Mouse (Mus musculus): ENCODE results near the gene Pja2.

DNA sequence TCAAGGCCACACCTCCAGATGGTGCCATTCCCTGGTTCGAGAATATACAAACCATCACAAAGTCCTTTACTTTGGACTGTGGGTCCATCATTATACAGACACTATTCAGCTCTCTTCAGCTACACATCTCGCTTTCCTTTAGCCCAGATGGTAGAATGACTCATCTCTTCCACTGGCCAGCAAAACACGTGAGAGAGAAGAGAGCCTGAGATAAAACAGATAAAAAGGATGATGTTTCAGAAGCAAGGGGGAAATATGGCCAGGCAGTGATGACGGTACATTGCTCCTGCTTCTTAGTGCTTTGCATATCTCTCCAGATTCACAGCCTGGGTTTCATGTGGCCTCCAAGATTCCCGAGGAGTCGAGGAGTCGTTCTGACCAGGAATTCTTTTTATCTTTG lies 10.0 kb upstream of the Pja2 start:
- TF ChIP-seq CTCF (IDR thresholded peaks at IDR 0.05; ENCODE audit: low read depth, low read length) (no peak), TAL1 (conservative IDR thresholded peaks at IDR 0.05; ENCODE audit: low read depth, low read length) (no peak), POLR2AphosphoS5 (IDR thresholded peaks at IDR 0.05; ENCODE audit: insufficient replicate concordance, low read depth, low read length) (no peak), GATA1 (IDR thresholded peaks at IDR 0.05; ENCODE audit: borderline replicate concordance, low read length) (no peak)
